Mouse (Mus musculus): ENCODE data around the gene 4931409K22Rik. TPM values are rescaled to one million over a fixed set of nuclear protein-coding genes. Genes with fewer than 3 reads are reported as not detected.

The 4931409K22Rik gene
- polyA plus RNA-seq, 1 experiment from 2014 or later: 0.19 TPM

DNA sequence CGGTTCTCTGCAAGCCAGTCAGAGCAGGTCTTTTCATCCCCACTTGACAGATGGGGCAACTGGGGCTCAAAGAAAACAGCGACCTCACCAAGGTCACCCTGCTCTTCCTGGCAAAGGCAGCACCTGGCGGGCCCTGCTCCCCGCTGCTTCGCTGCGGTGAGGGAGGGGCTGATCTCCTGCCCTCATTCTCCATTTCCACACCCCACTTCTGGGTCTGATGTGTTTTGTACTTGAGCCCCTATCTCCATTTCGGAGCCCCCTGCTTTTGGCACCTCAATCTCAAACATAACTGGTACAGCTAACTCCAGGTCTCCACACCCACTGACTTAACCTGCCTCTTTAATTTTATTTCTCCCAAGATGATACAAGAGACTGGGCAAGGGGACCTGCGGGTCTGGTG is 42.5 kb upstream of the 4931409K22Rik start:
- peaks cover 84% of the 10 kb centered on the region for H3K4me1 ChIP-seq (replicated peaks)
- H3K27me3 ChIP-seq: 0 out of 2 replicates have a peak, but pooled peaks cover 3% of the 10 kb centered on the region
- H3K36me3 ChIP-seq: peaks cover 18% of the 10 kb centered on the region
- H3K4me2 ChIP-seq: peak overlapping the region; percentile 90
- peak overlapping the region; percentile 53 for H3K4me3 ChIP-seq
- WGBS: 14% methylated on average over 8 of the region's 8 CpGs
- ATAC-seq (ENCODE audit: low FRiP score): no peak
- H3K9ac ChIP-seq: peak overlapping the region; percentile 82
- H3K9me3 ChIP-seq: no peaks in the 10 kb centered on the region
- peak overlapping the region; percentile 74; the same call in 1 of the 2 replicates for H3K27ac ChIP-seq

DNA sequence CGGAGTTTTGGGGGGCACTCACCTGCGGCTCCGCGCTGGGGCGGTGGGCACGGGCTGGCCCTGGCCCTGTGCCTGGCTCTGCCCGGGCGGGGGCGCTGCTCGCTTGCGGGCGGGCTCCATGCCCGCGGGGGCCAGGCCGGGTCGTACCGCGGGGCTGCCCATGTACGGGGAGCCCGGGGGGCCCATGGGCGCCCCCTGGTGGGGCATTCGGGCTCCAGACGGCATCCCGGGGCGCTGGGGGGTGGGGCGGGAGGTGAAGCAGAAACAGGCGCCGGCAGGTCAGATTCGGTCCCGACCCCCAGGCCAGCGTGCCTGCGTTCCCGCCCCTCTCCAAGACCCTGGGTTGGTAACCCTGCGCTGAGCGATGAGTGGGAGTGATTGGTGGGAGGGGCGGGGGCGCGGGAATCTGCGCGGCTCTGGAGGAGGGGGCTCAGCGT is 42.0 kb upstream of the 4931409K22Rik start:
- Histone ChIP-seq H3K4me1 (replicated peaks) (peaks cover 78% of the 10 kb centered on the region), H3K27me3 (0 out of 2 replicates have a peak, but pooled peaks cover 3% of the 10 kb centered on the region), H3K9me3 (no peaks in the 10 kb centered on the region), H3K4me3 (peak overlapping the region; percentile 53), H3K36me3 (peaks cover 23% of the 10 kb centered on the region), H3K4me2 (peak overlapping the region; percentile 90), H3K27ac (peak overlapping the region; percentile 74), H3K9ac (peak overlapping the region; percentile 82)
- under 1% methylated on average over 39 of the region's 41 CpGs for WGBS
- peak; percentile 21; the same call in 1 of the 2 replicates for ATAC-seq (ENCODE audit: low FRiP score)

DNA sequence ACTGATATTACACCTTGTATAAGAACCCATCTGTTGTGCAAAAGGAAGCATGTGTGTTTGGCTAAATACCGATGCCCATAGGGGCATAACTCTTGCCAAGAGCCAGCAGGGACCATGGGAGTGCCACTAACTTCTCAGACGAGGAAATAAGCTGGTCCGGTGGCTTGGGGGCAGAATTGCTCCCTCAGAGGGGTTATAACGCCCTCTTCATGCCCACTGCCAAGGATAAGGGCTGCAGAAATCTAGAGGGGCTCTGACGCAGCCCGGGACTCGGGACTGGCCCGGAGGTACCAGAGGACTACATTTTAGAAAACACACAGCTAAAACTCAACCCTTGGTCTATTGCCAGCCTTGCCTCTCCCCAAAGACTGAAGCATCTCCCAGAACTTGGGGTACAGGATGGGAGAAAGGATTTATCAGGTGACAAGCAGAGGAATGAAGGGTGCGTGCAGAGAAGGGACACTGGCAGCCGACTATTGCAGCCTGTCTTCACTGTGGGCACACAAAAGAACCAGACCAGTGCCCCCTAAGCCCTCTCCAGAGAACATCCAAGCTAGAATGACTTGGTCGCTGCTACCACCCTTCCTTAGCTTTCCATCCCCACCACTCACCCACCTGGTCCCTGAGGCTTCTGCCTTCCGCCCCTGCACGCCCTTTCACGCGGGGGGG is 41.4 kb upstream of the 4931409K22Rik start:
- 17% methylated on average over 15 of the region's 15 CpGs for WGBS
- peaks cover 29% of the 10 kb centered on the region for H3K36me3 ChIP-seq
- peaks cover 73% of the 10 kb centered on the region for H3K4me1 ChIP-seq (replicated peaks)
- no peaks in the 10 kb centered on the region for H3K9me3 ChIP-seq
- ATAC-seq (ENCODE audit: low FRiP score): no peak
- peak overlapping the region; percentile 74 for H3K27ac ChIP-seq
- peak overlapping the region; percentile 90 for H3K4me2 ChIP-seq
- H3K4me3 ChIP-seq: peak overlapping the region; percentile 53
- H3K9ac ChIP-seq: peak overlapping the region; percentile 82
- H3K27me3 ChIP-seq: 0 out of 2 replicates have a peak, but pooled peaks cover 3% of the 10 kb centered on the region

DNA sequence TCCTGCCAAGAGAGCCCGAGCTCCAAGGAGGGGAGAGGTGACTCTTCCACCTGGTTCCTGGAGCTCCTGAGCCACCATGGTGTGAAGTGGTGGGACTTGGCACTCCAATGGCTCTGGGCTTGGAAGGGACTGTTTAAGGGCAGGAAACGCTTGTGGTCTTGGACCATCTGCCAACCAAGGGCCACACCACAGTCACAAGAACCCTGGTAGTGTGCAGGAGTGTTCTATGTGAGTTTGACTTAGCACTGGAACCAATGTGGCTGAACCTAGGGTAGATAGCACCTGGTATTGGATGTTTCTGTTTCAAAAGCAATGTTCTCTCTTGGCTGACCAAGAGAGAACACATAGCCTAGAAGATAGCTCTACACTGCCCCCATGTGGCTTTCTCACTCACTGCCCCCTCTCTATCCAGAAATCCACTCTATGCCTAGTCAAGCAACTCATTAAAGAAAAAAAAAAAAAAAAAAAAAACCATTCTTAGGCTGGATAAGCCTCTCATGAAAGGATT is 40.7 kb upstream of the 4931409K22Rik start:
- peaks cover 10% of the 10 kb centered on the region; the same call in 1 of the 2 replicates for H3K27me3 ChIP-seq
- peaks cover 37% of the 10 kb centered on the region for H3K36me3 ChIP-seq
- H3K4me3 ChIP-seq: peak overlapping the region; percentile 2
- 48% methylated on average over 2 of the region's 2 CpGs for WGBS
- H3K27ac ChIP-seq: peak overlapping the region; percentile 87
- H3K4me2 ChIP-seq: peak overlapping the region; percentile 42
- no peaks in the 10 kb centered on the region for H3K9me3 ChIP-seq
- H3K4me1 ChIP-seq (replicated peaks): peaks cover 67% of the 10 kb centered on the region
- H3K9ac ChIP-seq: peak overlapping the region; percentile 65
- peak; percentile 4; the same call in 1 of the 2 replicates for ATAC-seq (ENCODE audit: low FRiP score)

DNA sequence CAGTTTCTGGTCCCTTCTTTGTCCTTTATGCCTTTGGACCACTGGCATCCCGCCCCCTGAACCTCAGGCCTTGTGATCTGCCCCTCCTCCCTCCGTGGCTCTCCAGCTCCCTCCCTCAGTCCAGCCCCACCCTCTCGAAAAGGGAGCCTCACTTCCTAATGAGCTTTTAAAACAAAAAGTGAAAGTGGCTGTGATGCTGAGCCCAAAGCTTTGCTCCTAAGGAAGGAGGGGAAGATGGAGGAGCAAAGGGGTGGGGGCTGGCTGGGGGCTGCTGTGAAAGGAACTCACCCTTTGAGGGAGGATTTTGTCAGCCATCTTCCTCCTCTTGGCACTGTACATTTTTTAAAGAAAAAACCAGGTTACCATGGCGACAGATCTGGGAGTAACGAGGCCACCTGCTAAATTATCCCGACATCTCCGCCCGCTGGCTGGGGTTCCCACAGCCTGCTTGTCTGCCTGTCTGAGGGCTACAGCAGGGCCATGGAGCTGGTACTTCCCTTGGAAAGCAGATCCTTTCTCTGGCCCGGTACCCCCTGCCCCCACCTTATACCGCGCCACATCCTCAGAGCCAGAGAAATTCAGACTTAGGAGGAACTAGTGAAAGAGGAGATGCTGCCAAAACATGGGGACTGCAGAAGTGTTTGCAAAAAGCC is 40.0 kb upstream of the 4931409K22Rik start:
- Histone ChIP-seq H3K9me3 (no peaks in the 10 kb centered on the region), H3K9ac (peak overlapping the region; percentile 65), H3K36me3 (peaks cover 42% of the 10 kb centered on the region), H3K4me1 (replicated peaks) (peaks cover 69% of the 10 kb centered on the region), H3K27me3 (peaks cover 15% of the 10 kb centered on the region; the same call in 1 of the 2 replicates), H3K27ac (peak overlapping the region; percentile 87), H3K4me2 (peak overlapping the region; percentile 42), H3K4me3 (peak overlapping the region; percentile 2)
- 10% methylated on average over 11 of the region's 11 CpGs for WGBS
- peak; percentile 49 for ATAC-seq (ENCODE audit: low FRiP score)

DNA sequence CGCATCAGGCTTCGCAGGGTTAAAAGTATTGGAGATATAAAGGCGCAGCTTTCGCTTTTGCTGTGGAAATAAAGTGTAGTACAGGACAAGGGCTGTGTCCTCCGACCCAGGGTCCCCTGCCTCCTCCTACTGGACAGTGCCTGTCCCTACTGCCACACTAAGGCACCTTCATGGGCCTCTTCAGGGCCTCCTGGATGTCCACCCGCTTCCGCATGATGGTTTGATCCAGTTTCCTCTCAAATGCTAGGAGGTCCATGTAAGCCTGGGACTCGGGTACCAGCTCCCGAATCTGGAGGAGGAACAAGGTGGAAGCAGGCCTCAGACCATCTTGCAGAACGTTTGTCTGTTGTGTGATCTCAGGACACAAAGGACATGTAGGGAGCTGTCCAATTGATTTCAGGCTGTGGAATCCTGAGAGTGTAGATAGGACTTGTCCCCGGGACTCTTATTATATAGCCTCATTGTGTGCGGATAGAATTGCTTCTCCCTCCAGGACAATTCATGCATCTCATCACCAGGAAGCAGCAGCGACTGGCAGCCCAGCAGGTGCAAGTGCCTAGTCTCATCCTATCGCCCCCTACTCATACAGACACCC is 39.3 kb upstream of the 4931409K22Rik start:
- Histone ChIP-seq H3K27me3 (peaks cover 21% of the 10 kb centered on the region; the same call in 1 of the 2 replicates), H3K27ac (peak overlapping the region; percentile 87), H3K9me3 (no peaks in the 10 kb centered on the region), H3K4me3 (peak overlapping the region; percentile 2; the same call in 1 of the 2 replicates), H3K36me3 (peaks cover 50% of the 10 kb centered on the region), H3K4me1 (replicated peaks) (peaks cover 69% of the 10 kb centered on the region), H3K4me2 (peak overlapping the region; percentile 42), H3K9ac (peak overlapping the region; percentile 65)
- WGBS: 50% methylated on average over 14 of the region's 14 CpGs
- ATAC-seq (ENCODE audit: low FRiP score): no peak

DNA sequence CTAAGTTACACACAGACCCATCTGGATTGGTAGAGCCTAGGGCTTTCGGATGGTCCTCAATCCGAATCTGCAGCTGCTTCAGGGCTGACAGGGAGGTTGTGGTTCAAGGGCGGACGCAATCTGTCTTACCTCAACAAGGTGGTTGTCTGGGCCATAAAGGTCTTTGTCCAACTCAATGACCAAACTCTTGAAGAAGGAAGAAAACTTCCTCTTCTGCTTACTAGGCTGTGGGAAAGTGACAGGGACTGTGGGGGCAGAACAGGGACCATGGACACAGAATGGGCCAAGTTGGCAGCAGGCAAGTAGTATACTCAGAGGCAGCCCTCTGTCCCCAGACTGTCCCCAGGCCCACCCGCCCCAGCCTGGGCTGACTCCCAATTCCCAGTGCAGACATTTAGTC is 38.7 kb upstream of the 4931409K22Rik start:
- peak overlapping the region; percentile 65 for H3K9ac ChIP-seq
- 92% methylated on average over 5 of the region's 5 CpGs for WGBS
- no peaks in the 10 kb centered on the region for H3K9me3 ChIP-seq
- peaks cover 64% of the 10 kb centered on the region for H3K4me1 ChIP-seq (replicated peaks)
- peak overlapping the region; percentile 87 for H3K27ac ChIP-seq
- H3K4me3 ChIP-seq: no peak overlapping the region
- peaks cover 22% of the 10 kb centered on the region for H3K27me3 ChIP-seq
- peaks cover 56% of the 10 kb centered on the region for H3K36me3 ChIP-seq
- H3K4me2 ChIP-seq: no peak overlapping the region
- ATAC-seq (ENCODE audit: low FRiP score): no peak

DNA sequence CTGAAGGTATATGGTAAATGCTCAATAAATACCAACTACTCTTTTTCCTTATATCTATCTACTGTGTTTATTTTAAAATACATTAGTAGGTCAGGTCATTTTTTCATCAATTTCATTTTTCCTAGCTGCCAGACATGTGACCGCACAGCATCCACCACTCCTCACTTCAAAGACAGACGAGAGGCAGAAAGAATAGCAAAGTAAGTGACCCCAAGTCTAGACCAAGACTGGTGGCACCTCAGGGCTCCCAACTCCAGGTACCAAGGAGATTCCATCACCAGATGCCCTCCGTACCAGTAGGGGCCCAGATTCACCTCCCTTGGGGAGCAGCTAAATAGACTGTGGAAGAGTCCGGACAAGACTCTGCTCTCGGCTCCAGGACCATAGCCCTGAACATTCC is 37.7 kb upstream of the 4931409K22Rik start:
- no peak overlapping the region for H3K27ac ChIP-seq
- H3K36me3 ChIP-seq: peaks cover 58% of the 10 kb centered on the region
- no peak overlapping the region for H3K4me3 ChIP-seq
- no peak for ATAC-seq (ENCODE audit: low FRiP score)
- H3K4me2 ChIP-seq: no peak overlapping the region
- H3K9ac ChIP-seq: no peak overlapping the region
- H3K4me1 ChIP-seq (replicated peaks): peaks cover 57% of the 10 kb centered on the region
- no peaks in the 10 kb centered on the region for H3K9me3 ChIP-seq
- WGBS: 94% methylated on average over 5 of the region's 5 CpGs
- H3K27me3 ChIP-seq: peaks cover 20% of the 10 kb centered on the region

DNA sequence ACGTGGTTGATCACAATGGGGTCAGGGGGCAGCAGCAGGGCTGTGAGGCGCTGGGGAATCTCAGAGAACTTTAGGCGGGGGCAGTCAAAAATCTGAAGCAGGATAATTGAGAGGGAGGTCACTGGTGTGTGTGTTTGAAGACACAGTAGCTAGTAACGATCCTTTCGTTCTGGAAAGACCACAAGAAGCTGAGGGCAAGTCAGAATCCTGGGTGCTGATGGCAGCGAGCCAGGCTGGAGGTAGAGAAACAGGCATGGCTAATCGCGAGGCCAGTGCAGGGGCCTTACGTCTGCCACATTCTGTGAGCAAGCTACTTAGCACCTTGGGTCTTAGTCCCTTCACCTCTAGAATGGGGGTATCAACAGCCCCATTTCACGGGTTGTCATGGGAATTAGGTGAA is 37.3 kb upstream of the 4931409K22Rik start:
- H3K36me3 ChIP-seq: peaks cover 62% of the 10 kb centered on the region
- H3K4me3 ChIP-seq: no peak overlapping the region
- no peak for ATAC-seq (ENCODE audit: low FRiP score)
- peaks cover 20% of the 10 kb centered on the region for H3K27me3 ChIP-seq
- H3K9ac ChIP-seq: no peak overlapping the region
- no peak overlapping the region for H3K4me2 ChIP-seq
- peaks cover 56% of the 10 kb centered on the region for H3K4me1 ChIP-seq (replicated peaks)
- H3K27ac ChIP-seq: no peak overlapping the region
- H3K9me3 ChIP-seq: no peaks in the 10 kb centered on the region
- 75% methylated on average over 10 of the region's 10 CpGs for WGBS

DNA sequence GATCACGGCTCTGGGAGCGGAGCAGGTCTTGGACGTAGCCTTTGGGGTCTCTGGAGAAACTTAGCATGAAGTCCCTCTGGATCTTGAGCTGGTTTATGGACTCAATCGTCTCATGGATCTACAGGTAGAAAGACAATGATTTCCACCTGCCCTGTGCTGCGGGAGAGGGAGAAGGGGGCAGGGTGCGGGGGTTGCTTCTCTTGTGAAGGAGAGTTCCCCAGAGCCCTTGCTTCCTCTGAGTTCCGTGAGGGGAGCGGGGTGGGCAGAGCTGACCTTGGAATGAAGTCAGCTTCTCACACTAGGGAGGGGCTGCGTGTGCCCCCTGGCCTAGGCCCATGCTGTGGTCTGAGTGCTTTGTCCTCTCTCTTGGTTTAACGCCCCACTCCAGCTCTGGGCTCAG is 36.6 kb upstream of the 4931409K22Rik start:
- Histone ChIP-seq H3K36me3 (peaks cover 69% of the 10 kb centered on the region), H3K4me1 (replicated peaks) (peaks cover 56% of the 10 kb centered on the region), H3K27ac (no peak overlapping the region), H3K9ac (no peak overlapping the region), H3K4me3 (no peak overlapping the region), H3K27me3 (peaks cover 20% of the 10 kb centered on the region), H3K4me2 (no peak overlapping the region), H3K9me3 (no peaks in the 10 kb centered on the region)
- WGBS: 81% methylated on average over 10 of the region's 10 CpGs
- no peak for ATAC-seq (ENCODE audit: low FRiP score)

DNA sequence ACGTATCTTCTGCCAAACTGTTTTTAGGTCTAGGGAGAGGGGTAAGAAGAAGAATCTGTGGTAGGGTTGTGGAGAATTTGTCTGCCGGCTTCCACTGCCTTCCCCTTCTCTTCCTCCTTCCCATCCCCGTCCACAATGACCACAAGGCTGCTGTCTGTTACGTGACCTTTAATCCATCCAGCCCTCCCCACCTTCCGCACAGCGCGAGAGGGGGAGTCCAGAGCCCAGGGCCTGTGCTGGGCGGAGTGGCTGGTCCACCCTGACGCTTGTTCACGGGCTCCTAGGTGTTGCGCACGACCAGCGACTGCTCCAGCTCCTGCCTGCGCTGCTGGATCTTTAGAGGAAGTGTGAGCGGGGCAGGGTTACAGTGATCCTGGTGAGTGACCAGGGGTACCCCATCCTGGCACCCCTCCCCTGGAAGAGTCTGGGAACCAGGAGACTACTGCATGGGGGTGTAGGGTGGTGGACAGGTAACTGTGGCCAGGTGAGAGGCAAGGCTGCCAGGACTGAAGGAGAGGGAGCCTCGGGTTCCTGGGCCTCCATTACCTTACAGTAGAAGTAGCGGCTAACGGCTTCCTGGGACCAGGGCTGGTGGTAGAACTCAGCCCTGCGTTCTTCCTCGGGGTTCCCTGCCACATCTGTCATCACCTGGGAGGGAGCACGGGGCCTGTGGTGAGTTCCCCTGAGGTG is 36.0 kb upstream of the 4931409K22Rik start:
- H3K36me3 ChIP-seq: peaks cover 71% of the 10 kb centered on the region
- H3K27ac ChIP-seq: no peak overlapping the region
- peaks cover 20% of the 10 kb centered on the region for H3K27me3 ChIP-seq
- peaks cover 56% of the 10 kb centered on the region for H3K4me1 ChIP-seq (replicated peaks)
- peak overlapping the region; percentile 53; the same call in 1 of the 2 replicates for H3K9ac ChIP-seq
- no peak overlapping the region for H3K4me3 ChIP-seq
- H3K9me3 ChIP-seq: no peaks in the 10 kb centered on the region
- no peak overlapping the region for H3K4me2 ChIP-seq
- no peak for ATAC-seq (ENCODE audit: low FRiP score)
- WGBS: 68% methylated on average over 21 of the region's 21 CpGs

Data from hindbrain, embryonic 13.5 days (tissue).